Mouse (Mus musculus): ENCODE measurements around the gene Ankfy1. TPM values are rescaled to one million over a fixed set of nuclear protein-coding genes. Genes with fewer than 3 reads are reported as not detected.
A peak's percentile ranks its signal among the peaks of the same experiment; 100 is the strongest.

Gene Ankfy1
- 35.7 and 45.1 TPM in 2 replicates for total RNA-seq (2017)

DNA sequence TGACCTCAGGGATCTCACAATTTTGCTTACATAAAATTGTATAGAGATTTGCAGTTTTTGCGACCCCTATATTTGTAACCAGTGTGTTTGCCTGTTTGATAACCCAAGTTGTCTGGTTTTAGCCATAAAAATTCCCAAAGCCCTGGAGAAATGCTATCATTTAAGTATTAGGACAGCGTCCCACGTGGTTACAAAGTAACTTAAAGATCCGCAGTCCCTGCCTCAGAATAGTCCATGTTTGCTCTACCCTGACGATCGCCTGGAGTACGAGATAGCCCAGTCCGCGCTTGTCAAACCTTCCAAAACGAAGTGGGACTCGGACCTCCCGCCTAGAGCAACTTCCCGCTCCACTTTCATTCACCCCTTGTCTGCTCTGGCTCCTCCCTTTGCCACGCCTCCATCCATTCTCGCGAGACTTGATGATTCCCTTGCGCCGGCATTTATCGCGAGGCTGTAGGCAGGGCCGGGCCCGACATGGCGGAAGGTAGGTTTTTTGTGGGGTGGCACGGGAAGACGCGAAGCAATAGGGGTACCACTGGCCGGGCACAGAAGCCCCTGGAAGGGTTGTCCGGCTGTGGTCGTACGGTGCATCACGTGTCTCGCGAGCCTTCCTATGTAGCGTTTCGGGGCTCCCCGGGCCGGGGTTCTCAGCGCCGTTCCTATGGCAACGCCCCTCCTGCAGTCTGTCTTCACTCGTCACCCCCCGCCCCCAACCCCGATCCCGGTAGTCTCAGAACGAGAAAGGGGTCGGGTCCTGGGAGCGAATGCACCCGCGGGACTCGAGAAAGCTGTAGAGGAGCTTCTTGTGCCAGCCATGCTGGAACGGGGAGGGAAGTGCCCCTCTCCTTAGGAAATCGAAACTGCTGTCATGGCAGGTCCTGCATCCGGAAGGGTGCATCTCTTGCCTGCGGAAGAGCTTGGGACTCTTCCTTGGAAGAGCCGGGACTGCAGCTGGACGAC is at the start of gene Ankfy1:
Ankfy1 (plus strand) TSS at position 456 of the 960 bp plus-strand sequence.
- peak; percentile 94 for ATAC-seq (replicated peaks in 1 of 2; ENCODE audit: insufficient read depth in 1 of 2, low FRiP score in 2 of 2, low TSS enrichment in 1 of 2, low read depth in 1 of 2, poor library complexity in 2 of 2, severe bottlenecking in 2 of 2)

DNA sequence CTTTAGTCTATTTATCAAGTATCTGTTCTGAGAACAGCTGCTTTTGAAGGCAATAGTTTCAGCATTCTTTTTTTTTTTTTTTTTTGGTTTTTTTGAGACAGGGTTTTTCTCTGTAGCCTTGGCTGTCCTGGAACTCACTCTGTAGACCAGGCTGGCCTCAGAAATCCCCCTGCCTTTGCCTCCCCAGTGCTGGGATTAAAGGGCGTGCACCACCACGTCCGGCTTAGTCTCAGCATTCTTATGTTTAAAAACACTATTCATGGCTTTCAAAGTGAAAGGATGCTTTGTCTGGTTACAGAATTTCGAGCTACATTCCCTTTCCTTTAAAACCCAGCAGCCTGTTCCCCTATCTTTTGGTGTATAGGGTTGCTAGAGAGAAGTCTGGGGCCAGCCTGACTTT is 47.1 kb upstream of the Ankfy1 start:
- no peak for ATAC-seq (replicated peaks in 1 of 2; ENCODE audit: insufficient read depth in 1 of 2, low FRiP score in 2 of 2, low TSS enrichment in 1 of 2, low read depth in 1 of 2, poor library complexity in 2 of 2, severe bottlenecking in 2 of 2)

- ATAC-seq (replicated peaks in 1 of 2; ENCODE audit: insufficient read depth in 1 of 2, low FRiP score in 2 of 2, low TSS enrichment in 1 of 2, low read depth in 1 of 2, poor library complexity in 2 of 2, severe bottlenecking in 2 of 2): no peak
These were observed 44.4 kb upstream of the Ankfy1 start for GRCm38 (mm10) chr11:72645386-72645785.

- ATAC-seq (replicated peaks in 1 of 2; ENCODE audit: insufficient read depth in 1 of 2, low FRiP score in 2 of 2, low TSS enrichment in 1 of 2, low read depth in 1 of 2, poor library complexity in 2 of 2, severe bottlenecking in 2 of 2): no peak
These were observed 39.5 kb upstream of the Ankfy1 start for GRCm38 (mm10) chr11:72650347-72650746.

- ATAC-seq (replicated peaks in 1 of 2; ENCODE audit: insufficient read depth in 1 of 2, low FRiP score in 2 of 2, low TSS enrichment in 1 of 2, low read depth in 1 of 2, poor library complexity in 2 of 2, severe bottlenecking in 2 of 2): no peak
These were observed 29.9 kb upstream of the Ankfy1 start for GRCm38 (mm10) chr11:72659918-72660317.

DNA sequence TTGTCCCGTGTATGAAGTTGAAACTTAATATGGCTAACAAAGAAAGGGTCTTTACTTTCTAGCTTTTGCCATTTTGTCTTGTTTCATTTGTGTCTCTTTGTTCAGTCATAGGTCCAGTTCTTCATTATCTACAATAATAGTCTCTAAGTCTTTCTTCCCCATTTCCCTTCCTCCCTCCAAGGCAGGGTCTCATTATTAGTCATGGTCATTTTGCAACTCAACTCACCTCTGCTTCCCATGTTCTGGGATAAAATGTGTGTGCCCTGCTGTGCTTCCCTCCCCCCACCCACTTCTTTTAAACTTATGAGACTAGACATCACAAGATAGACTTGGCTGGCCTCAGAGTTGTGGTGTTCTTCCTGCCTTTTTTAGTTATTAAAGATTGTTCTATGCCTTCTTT is 29.4 kb upstream of the Ankfy1 start:
- no peak for ATAC-seq (replicated peaks in 1 of 2; ENCODE audit: insufficient read depth in 1 of 2, low FRiP score in 2 of 2, low TSS enrichment in 1 of 2, low read depth in 1 of 2, poor library complexity in 2 of 2, severe bottlenecking in 2 of 2)

- ATAC-seq (replicated peaks in 1 of 2; ENCODE audit: insufficient read depth in 1 of 2, low FRiP score in 2 of 2, low TSS enrichment in 1 of 2, low read depth in 1 of 2, poor library complexity in 2 of 2, severe bottlenecking in 2 of 2): no peak
These were observed 25.2 kb upstream of the Ankfy1 start for GRCm38 (mm10) chr11:72664641-72665040.

DNA sequence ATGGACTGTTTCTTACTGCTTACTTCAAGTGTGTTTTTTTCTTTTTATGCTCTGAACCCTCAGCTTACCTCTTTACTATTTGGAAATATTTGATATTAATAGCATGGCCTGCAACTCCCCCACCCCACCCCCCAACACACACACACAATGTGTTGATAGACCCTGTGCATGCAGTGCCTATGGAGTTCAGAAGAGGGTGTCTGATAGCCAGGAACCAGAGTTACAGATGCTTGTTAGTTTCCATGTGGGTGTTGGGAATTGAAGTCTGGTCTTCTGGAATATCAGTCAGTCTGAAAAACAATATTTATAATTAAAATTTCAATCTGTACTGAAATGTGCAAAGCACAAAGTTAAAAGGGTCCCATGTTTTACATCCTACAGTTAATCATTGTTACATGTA is 19.2 kb upstream of the Ankfy1 start:
- no peak for ATAC-seq (replicated peaks in 1 of 2; ENCODE audit: insufficient read depth in 1 of 2, low FRiP score in 2 of 2, low TSS enrichment in 1 of 2, low read depth in 1 of 2, poor library complexity in 2 of 2, severe bottlenecking in 2 of 2)

DNA sequence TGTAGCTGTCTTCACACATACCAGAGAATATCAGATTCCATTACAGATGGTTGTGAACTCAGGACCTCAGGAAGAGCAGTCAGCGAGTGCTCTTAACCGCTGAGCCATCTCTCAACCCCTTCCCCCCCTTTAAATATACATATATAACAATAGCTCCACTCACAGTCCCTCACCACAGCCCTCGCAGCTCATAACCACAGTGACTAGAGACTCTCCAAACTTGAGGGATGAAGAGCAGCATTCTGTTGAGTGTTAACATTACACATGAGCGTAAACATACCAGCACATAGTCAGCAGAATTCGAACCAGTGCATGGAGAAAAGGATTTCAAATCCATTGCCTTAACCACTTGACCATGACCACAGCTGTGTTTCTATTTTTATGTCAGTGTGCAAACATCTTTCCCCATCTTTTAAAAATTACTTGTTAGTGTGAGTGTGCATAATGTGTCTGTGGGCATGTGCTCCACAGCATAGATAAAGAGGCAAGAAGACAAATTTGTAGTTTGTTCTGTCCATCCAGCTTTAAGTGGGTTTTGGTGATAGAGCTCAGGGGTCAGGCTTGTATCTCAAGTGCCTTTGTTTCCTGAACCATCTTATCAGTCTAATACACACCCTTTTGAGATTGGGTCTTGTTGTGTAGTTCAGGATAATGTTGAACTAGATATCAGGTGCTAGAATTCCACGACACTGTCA is 18.4 kb upstream of the Ankfy1 start:
- no peak for ATAC-seq (replicated peaks in 1 of 2; ENCODE audit: insufficient read depth in 1 of 2, low FRiP score in 2 of 2, low TSS enrichment in 1 of 2, low read depth in 1 of 2, poor library complexity in 2 of 2, severe bottlenecking in 2 of 2)

DNA sequence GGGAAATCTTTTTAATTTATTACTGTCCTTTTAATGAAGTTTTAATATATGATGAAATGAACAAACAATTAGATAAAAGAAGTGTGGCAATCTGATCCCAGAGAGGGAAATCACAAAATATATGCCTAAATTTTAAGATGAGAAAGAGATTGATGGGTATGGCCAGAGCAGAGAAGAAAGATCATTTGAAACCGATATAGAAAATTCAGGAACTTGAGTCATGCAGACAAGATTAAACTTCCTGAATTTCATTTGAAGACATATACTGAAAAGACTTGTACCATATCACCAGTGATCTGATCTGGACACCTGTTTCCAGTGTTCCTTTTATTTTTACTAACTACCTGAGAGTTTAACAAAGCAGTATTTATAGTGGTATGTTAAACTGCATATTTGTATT is 17.4 kb upstream of the Ankfy1 start:
- ATAC-seq (replicated peaks in 1 of 2; ENCODE audit: insufficient read depth in 1 of 2, low FRiP score in 2 of 2, low TSS enrichment in 1 of 2, low read depth in 1 of 2, poor library complexity in 2 of 2, severe bottlenecking in 2 of 2): no peak

DNA sequence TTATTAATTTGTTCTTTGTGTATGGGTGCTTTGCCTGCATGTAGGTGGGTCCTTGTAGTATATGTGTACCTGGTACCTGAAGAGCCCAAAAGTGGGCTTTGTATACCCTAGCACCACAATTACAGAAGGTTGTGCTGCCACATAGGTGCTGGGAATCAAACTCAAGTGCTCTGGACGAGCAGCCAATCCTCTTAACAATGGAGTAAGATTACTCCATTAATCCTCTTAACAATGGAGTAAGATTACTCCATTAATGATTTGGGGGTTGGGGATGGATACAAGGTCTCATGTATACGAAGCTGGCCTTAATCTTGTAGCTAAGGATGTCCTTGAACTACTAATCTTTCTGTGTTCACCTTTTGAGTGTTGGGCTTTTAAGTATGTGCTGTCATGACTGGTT is 14.5 kb upstream of the Ankfy1 start:
- ATAC-seq (replicated peaks in 1 of 2; ENCODE audit: insufficient read depth in 1 of 2, low FRiP score in 2 of 2, low TSS enrichment in 1 of 2, low read depth in 1 of 2, poor library complexity in 2 of 2, severe bottlenecking in 2 of 2): no peak

DNA sequence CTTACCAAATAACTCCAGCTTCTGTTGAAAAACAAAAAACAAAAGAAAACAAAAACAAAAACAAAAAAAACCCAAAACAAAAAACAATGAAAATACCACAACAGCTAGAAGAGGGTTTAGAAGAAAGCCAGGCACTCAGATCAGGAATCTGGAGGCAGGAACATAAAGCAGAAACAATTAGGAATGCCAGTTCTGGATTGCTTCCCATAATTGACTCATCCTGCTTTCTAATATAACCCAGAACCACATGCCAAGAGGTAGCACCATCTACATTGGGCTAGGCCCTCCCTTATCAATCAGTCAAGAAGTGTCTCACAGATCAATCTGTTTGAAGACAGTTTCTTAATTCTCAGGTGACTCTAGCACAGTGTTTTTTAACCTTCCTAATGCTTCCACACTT is 9.1 kb upstream of the Ankfy1 start:
- ATAC-seq (replicated peaks in 1 of 2; ENCODE audit: insufficient read depth in 1 of 2, low FRiP score in 2 of 2, low TSS enrichment in 1 of 2, low read depth in 1 of 2, poor library complexity in 2 of 2, severe bottlenecking in 2 of 2): no peak

DNA sequence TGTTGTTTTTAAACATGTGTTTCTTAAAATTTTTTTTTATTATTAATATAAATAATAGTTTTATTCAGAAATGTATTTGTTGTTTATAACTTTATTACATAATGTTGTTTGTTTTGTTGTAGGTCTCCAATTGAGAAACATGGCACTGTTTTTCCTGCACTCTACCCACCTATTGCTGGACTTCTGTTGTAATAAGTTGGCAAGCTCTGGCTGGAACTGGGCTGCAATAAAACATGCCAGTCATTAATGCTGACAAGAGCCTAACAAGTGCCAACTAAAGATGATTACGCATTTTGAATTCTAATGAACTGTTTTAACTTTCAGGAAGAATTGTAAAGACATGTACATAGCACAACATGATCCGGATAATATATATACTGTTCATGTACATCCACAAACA is 6.4 kb upstream of the Ankfy1 start:
- ATAC-seq (replicated peaks in 1 of 2; ENCODE audit: insufficient read depth in 1 of 2, low FRiP score in 2 of 2, low TSS enrichment in 1 of 2, low read depth in 1 of 2, poor library complexity in 2 of 2, severe bottlenecking in 2 of 2): no peak

DNA sequence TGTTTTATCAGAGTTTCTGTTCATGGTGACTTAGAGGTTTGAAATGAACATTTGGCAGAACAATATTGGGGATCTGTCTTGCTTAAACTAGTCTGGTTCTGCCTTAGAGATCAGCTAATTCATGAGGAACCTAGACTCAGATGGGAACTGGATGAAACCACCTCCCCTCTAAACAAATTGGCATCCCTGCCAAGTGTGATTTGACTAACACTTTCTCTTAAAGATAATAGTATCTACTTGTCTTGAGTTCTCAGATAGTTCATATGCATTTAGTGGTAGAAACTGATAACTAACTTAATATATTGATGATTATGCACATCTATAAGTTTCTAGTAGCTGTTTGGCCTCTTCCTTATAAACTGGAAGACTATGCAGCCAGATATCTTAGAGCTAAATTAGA is 3.1 kb upstream of the Ankfy1 start:
- ATAC-seq (replicated peaks in 1 of 2; ENCODE audit: insufficient read depth in 1 of 2, low FRiP score in 2 of 2, low TSS enrichment in 1 of 2, low read depth in 1 of 2, poor library complexity in 2 of 2, severe bottlenecking in 2 of 2): no peak

- ATAC-seq (replicated peaks in 1 of 2; ENCODE audit: insufficient read depth in 1 of 2, low FRiP score in 2 of 2, low TSS enrichment in 1 of 2, low read depth in 1 of 2, poor library complexity in 2 of 2, severe bottlenecking in 2 of 2): no peak
These were observed 1.6 kb upstream of the Ankfy1 start for GRCm38 (mm10) chr11:72688242-72688641.

DNA sequence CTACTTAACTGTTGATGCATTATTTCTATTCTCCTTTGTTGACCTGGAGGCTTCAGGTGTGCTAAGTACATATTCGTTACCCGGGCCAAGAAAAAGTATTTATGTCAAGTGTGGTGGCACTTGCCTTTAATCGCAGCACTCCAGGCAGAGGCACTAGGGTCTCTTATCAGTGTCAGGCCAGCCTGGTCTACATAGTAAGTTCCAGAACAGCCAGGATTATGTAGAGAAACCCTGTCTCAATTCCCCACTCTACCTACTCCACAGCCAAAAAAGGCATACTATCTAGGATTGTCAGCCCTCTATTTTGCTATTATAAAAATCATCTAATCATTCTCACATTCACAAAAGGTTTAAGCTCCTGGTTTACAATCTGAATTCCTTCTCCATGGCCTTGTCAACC is 691 bp upstream of the Ankfy1 start:
- ATAC-seq (replicated peaks in 1 of 2; ENCODE audit: insufficient read depth in 1 of 2, low FRiP score in 2 of 2, low TSS enrichment in 1 of 2, low read depth in 1 of 2, poor library complexity in 2 of 2, severe bottlenecking in 2 of 2): no peak

- ATAC-seq (replicated peaks in 1 of 2; ENCODE audit: insufficient read depth in 1 of 2, low FRiP score in 2 of 2, low TSS enrichment in 1 of 2, low read depth in 1 of 2, poor library complexity in 2 of 2, severe bottlenecking in 2 of 2): no peak
These were observed 2.5 kb downstream of the Ankfy1 start for GRCm38 (mm10) chr11:72692353-72692752.

- ATAC-seq (replicated peaks in 1 of 2; ENCODE audit: insufficient read depth in 1 of 2, low FRiP score in 2 of 2, low TSS enrichment in 1 of 2, low read depth in 1 of 2, poor library complexity in 2 of 2, severe bottlenecking in 2 of 2): no peak
These were observed 5.2 kb downstream of the Ankfy1 start for GRCm38 (mm10) chr11:72695025-72695424.
